Comparison of ENCODE assay signal across 10 mouse cellular contexts in the genomic region with DNA sequence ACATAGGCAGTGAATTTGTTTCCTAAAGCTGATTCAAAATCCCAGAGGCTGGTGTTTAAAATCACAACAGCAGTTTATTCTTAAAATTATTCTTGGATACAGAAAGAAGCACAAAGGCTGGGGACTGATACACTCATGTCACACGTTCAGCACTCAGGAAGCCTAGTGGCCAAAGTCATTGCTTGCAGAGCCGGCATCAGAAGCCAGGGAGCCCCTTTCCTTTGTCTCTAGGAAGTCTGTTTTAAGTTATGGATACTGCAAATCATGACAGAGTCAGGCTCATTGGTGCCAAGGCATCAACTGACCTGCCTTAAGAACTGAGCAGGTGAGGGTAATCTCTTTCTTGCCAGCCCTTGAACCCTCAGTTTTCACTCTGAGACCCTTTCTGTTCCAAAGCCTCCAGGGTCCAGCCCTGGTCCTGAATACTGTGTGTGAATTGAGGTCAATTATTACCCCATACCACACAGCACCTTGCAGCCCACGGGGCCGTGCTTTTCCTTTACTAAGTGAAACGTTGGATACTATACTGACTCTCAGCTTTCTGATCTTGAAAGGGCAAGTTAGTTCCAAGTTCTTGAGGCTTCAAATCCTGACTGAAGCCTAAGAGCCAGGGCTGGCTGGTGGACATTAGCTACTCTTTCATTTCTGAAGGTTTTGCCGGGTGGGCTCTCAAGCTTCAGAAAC. TPM values are rescaled to one million over a fixed set of nuclear protein-coding genes. Genes with fewer than 3 reads are reported as not detected.
A peak's percentile ranks its signal among the peaks of the same experiment; 100 is the strongest.
DNase-seq lines count a peak whose midpoint lies in the region; ATAC-seq and TF ChIP-seq lines count a peak whose summit lies in the region.
"Had no signal": no experiment of that assay in that cellular context is flagged by ENCODE, and none has a peak within 500 bp of the region (broad histone marks: within the 10 kb centered on the region; RNA-seq: fewer than 3 reads in every experiment).

No protein-coding gene starts in this region.

- TF ChIP-seq EP300 in liver, postnatal 0 days (IDR thresholded peaks at IDR 0.05; ENCODE audit: low read depth), result no peak

- intact Hi-C loops in heart, postnatal 25 days (cut with DNase I), result no loop called here

- H3K4me3 ChIP-seq in heart, embryonic 11.5 days (ENCODE audit: low read depth, low read length), result no peak overlapping the region
- H3K4me3 ChIP-seq in liver, postnatal 0 days (ENCODE audit: low read depth, low read length), result no peak overlapping the region
- no peak overlapping the region for H3K4me3 ChIP-seq in liver, embryonic 12.5 days
- H3K4me3 ChIP-seq in forebrain, embryonic 15.5 days, result no peak overlapping the region
- no peak overlapping the region for H3K4me3 ChIP-seq in neural tube, embryonic 13.5 days
- H3K4me3 ChIP-seq: limb, embryonic 13.5 days had no signal

- no peak for DNase-seq in heart, postnatal 25 days (ENCODE audit: low spot score)
- no peak for DNase-seq in liver, postnatal 0 days
- DNase-seq in adrenal gland, adult (ENCODE audit: inconsistent age in 2 of 2, low spot score in 1 of 2), result no peak
- DNase-seq in kidney, adult 11 months, result no peak
- DNase-seq: thymus, postnatal 14 days had no signal

- no peak overlapping the region for H3K9ac ChIP-seq in heart, embryonic 11.5 days (ENCODE audit: low read depth, low read length)
- H3K9ac ChIP-seq in liver, postnatal 0 days (replicated peaks), result no peak overlapping the region; the same call in 1 of the 2 replicates
- H3K9ac ChIP-seq in liver, embryonic 12.5 days, result no peak overlapping the region
- H3K9ac ChIP-seq in forebrain, embryonic 15.5 days (replicated peaks), result no peak overlapping the region
- H3K9ac ChIP-seq in neural tube, embryonic 13.5 days, result no peak overlapping the region
- H3K9ac ChIP-seq: limb, embryonic 13.5 days had no signal

- H3K4me2 ChIP-seq in heart, embryonic 11.5 days, result no peak overlapping the region
- H3K4me2 ChIP-seq in liver, postnatal 0 days (ENCODE audit: low read depth, low read length), result peak overlapping the region; percentile 38; the same call in 1 of the 2 replicates
- no peak overlapping the region for H3K4me2 ChIP-seq in liver, embryonic 12.5 days
- H3K4me2 ChIP-seq in forebrain, embryonic 15.5 days (replicated peaks), result 0 out of 2 replicates have a peak overlapping the region, but pooled peaks have one; percentile 20
- 0 out of 2 replicates have a peak overlapping the region, but pooled peaks have one; percentile 13 for H3K4me2 ChIP-seq in neural tube, embryonic 13.5 days
- H3K4me2 ChIP-seq: limb, embryonic 13.5 days had no signal

- ATAC-seq in heart, embryonic 11.5 days (replicated peaks; ENCODE audit: insufficient number of reproducible peaks, low FRiP score, low TSS enrichment), result no peak
- ATAC-seq in liver, postnatal 0 days, result no peak
- no peak for ATAC-seq in liver, embryonic 12.5 days
- peak; percentile 55; the same call in 1 of the 2 replicates for ATAC-seq in forebrain, embryonic 15.5 days (replicated peaks)
- ATAC-seq in neural tube, embryonic 13.5 days (ENCODE audit: low read depth), result no peak

- H3K9me3 ChIP-seq in heart, embryonic 11.5 days (replicated peaks; ENCODE audit: control insufficient read depth, low read length), result no peaks in the 10 kb centered on the region
- H3K9me3 ChIP-seq in liver, postnatal 0 days (ENCODE audit: low read length), result 0 out of 2 replicates have a peak, but pooled peaks cover 3% of the 10 kb centered on the region
- H3K9me3 ChIP-seq in liver, embryonic 12.5 days (replicated peaks), result 0 out of 2 replicates have a peak, but pooled peaks cover 3% of the 10 kb centered on the region
- no peaks in the 10 kb centered on the region for H3K9me3 ChIP-seq in forebrain, embryonic 15.5 days
- no peaks in the 10 kb centered on the region for H3K9me3 ChIP-seq in neural tube, embryonic 13.5 days
- H3K9me3 ChIP-seq: limb, embryonic 13.5 days had no signal

- 68% methylated on average over 6 of the region's 6 CpGs for WGBS in heart, embryonic 11.5 days (ENCODE audit: insufficient replicate concordance)
- whole genome bisulfite sequencing in liver, postnatal 0 days (ENCODE audit: insufficient replicate concordance), result 55% methylated on average over 6 of the region's 6 CpGs
- WGBS in liver, embryonic 12.5 days (ENCODE audit: insufficient replicate concordance), result 58% methylated on average over 6 of the region's 6 CpGs
- WGBS in forebrain, embryonic 15.5 days, result 63% methylated on average over 6 of the region's 6 CpGs
- WGBS in neural tube, embryonic 13.5 days, result 75% methylated on average over 6 of the region's 6 CpGs

- no peak for TF ChIP-seq CTCF in liver, postnatal 0 days (IDR thresholded peaks at IDR 0.05; ENCODE audit: low read depth)

- H3K27me3 ChIP-seq in heart, embryonic 11.5 days (ENCODE audit: control insufficient read depth, insufficient read depth, low read length), result no peaks in the 10 kb centered on the region
- no peaks in the 10 kb centered on the region for H3K27me3 ChIP-seq in liver, postnatal 0 days (ENCODE audit: insufficient read depth, low read length)
- no peaks in the 10 kb centered on the region for H3K27me3 ChIP-seq in liver, embryonic 12.5 days (replicated peaks)
- H3K27me3 ChIP-seq in forebrain, embryonic 15.5 days, result no peaks in the 10 kb centered on the region
- no peaks in the 10 kb centered on the region for H3K27me3 ChIP-seq in neural tube, embryonic 13.5 days
- H3K27me3 ChIP-seq: limb, embryonic 13.5 days had no signal

- peaks cover 26% of the 10 kb centered on the region for H3K4me1 ChIP-seq in heart, embryonic 11.5 days (ENCODE audit: control insufficient read depth, insufficient read depth, low read length)
- peaks cover 12% of the 10 kb centered on the region for H3K4me1 ChIP-seq in liver, postnatal 0 days (ENCODE audit: insufficient read depth)
- H3K4me1 ChIP-seq in liver, embryonic 12.5 days, result no peaks in the 10 kb centered on the region
- H3K4me1 ChIP-seq in forebrain, embryonic 15.5 days, result peaks cover 12% of the 10 kb centered on the region
- H3K4me1 ChIP-seq in neural tube, embryonic 13.5 days (replicated peaks), result no peaks in the 10 kb centered on the region

- no peaks in the 10 kb centered on the region for H3K36me3 ChIP-seq in heart, embryonic 11.5 days (ENCODE audit: control insufficient read depth, insufficient read depth, low read length)
- H3K36me3 ChIP-seq in liver, postnatal 0 days (replicated peaks; ENCODE audit: insufficient read depth, low read length), result no peaks in the 10 kb centered on the region
- no peaks in the 10 kb centered on the region for H3K36me3 ChIP-seq in liver, embryonic 12.5 days
- no peaks in the 10 kb centered on the region for H3K36me3 ChIP-seq in forebrain, embryonic 15.5 days
- H3K36me3 ChIP-seq in neural tube, embryonic 13.5 days, result no peaks in the 10 kb centered on the region
- H3K36me3 ChIP-seq: limb, embryonic 13.5 days had no signal

- H3K27ac ChIP-seq in heart, embryonic 11.5 days (ENCODE audit: low read depth, low read length), result peak overlapping the region; percentile 18; the same call in 1 of the 2 replicates
- H3K27ac ChIP-seq in liver, postnatal 0 days (ENCODE audit: low read depth), result no peak overlapping the region
- H3K27ac ChIP-seq in liver, embryonic 12.5 days, result no peak overlapping the region
- H3K27ac ChIP-seq in forebrain, embryonic 15.5 days (replicated peaks), result peak overlapping the region; percentile 81
- peak overlapping the region; percentile 34 for H3K27ac ChIP-seq in neural tube, embryonic 13.5 days (replicated peaks)
- H3K27ac ChIP-seq: limb, embryonic 13.5 days had no signal

RNA-seq across cellular contexts. Expression of a gene that starts 41.9 kb away (rescaled TPM):
- 76.4 and 84.3 TPM in 2 replicates for polyA plus RNA-seq in heart, embryonic 11.5 days (2014; fragmentation: Nextera tagmentation; extraction: Ambion mirVana)
- 100 to 1,000 TPM; 166 to 175 TPM for total RNA-seq in heart, postnatal 25 days (2021)
- 62.7 and 69.6 TPM in 2 replicates for polyA plus RNA-seq in liver, postnatal 0 days (2015; fragmentation: Nextera tagmentation; extraction: Ambion mirVana)
- 95.7 and 96.9 TPM in 2 replicates for polyA plus RNA-seq in liver, embryonic 12.5 days (2016; fragmentation: Nextera tagmentation; extraction: Ambion mirVana)
- polyA plus RNA-seq in forebrain, embryonic 15.5 days (2015; fragmentation: Nextera tagmentation; extraction: Ambion mirVana), result 16.1 and 16.4 TPM in 2 replicates
- 8.3 and 9.8 TPM in 2 replicates for polyA plus RNA-seq in neural tube, embryonic 13.5 days (2015; fragmentation: Nextera tagmentation; extraction: Ambion mirVana)

Comparison
In these comparisons a context has a peak if more than half of its experiments do, and no peak if none do; other contexts are left out.
1. H3K4me2 ChIP-seq: peak in liver, postnatal 0 days (single experiment), forebrain, embryonic 15.5 days (single experiment) and neural tube, embryonic 13.5 days (single experiment); none in heart, embryonic 11.5 days (single experiment) and liver, embryonic 12.5 days (single experiment).
2. H3K27ac ChIP-seq: peak in heart, embryonic 11.5 days (single experiment), forebrain, embryonic 15.5 days (single experiment) and neural tube, embryonic 13.5 days (single experiment); none in liver, postnatal 0 days (single experiment) and liver, embryonic 12.5 days (single experiment).